ENCODE assay signal across 17 mouse cellular contexts in genomic region chr12:49975553-49975952, GRCm38 (mm10).
"Had no signal": no experiment of that assay in that cellular context is flagged by ENCODE, and none has a peak within 500 bp of the region (broad histone marks: within the 10 kb centered on the region; RNA-seq: fewer than 3 reads in every experiment).

No protein-coding gene starts in this region.

- H3K4me1 ChIP-seq: limb, embryonic 12.5 days; limb, embryonic 15.5 days; lung, embryonic 15.5 days; megakaryocyte, embryonic 14.5 days; midbrain, embryonic 13.5 days; neural tube, embryonic 13.5 days had no signal

- H3K4me3 ChIP-seq: limb, embryonic 12.5 days; limb, embryonic 15.5 days; lung, embryonic 15.5 days; megakaryocyte, embryonic 14.5 days; midbrain, embryonic 10.5 days; midbrain, embryonic 13.5 days; myocyte; neural tube, embryonic 13.5 days had no signal

- H3K36me3 ChIP-seq: limb, embryonic 12.5 days; limb, embryonic 15.5 days; lung, embryonic 15.5 days; midbrain, embryonic 10.5 days; midbrain, embryonic 13.5 days; neural tube, embryonic 13.5 days had no signal

- H3K9ac ChIP-seq: limb, embryonic 12.5 days; limb, embryonic 15.5 days; liver, embryonic 14.5 days; liver, postnatal 0 days; lung, embryonic 15.5 days; midbrain, embryonic 13.5 days; neural tube, embryonic 13.5 days had no signal

- ATAC-seq: liver, postnatal 0 days; midbrain, embryonic 16.5 days had no signal

- H3K9me3 ChIP-seq: limb, embryonic 12.5 days; limb, embryonic 15.5 days; lung, embryonic 15.5 days; megakaryocyte, embryonic 14.5 days; midbrain, embryonic 10.5 days; midbrain, embryonic 13.5 days; neural tube, embryonic 13.5 days had no signal

- H3K27me3 ChIP-seq: limb, embryonic 12.5 days; limb, embryonic 15.5 days; lung, embryonic 15.5 days; megakaryocyte, embryonic 14.5 days had no signal

- DNase-seq: kidney, adult 9 months; kidney, postnatal 14 days; liver, postnatal 0 days; right cerebral cortex, postnatal 25 days; thymus, adult 18-20 months; thymus, postnatal 36 days had no signal

- H3K4me2 ChIP-seq: limb, embryonic 12.5 days; limb, embryonic 15.5 days; liver, embryonic 11.5 days; lung, embryonic 15.5 days; midbrain, embryonic 13.5 days; neural tube, embryonic 13.5 days had no signal

- H3K27ac ChIP-seq: limb, embryonic 12.5 days; limb, embryonic 15.5 days; liver, embryonic 14.5 days; lung, embryonic 15.5 days; midbrain, embryonic 10.5 days; midbrain, embryonic 13.5 days; neural tube, embryonic 13.5 days had no signal
